Mouse (Mus musculus) kidney, embryonic 15.5 days (tissue): Measurements from ENCODE around the gene Lsm12. TPM values are rescaled to one million over a fixed set of nuclear protein-coding genes. Genes with fewer than 3 reads are reported as not detected.
A peak's percentile ranks its signal among the peaks of the same experiment; 100 is the strongest.

Source experiments
- ATAC-seq: fragments of 200-750 bp; cut with Nextera tagmentation; replicated peaks from 2 replicates; pipeline ENCODE4 v1.8.0; 2017; ENCODE audit warnings: moderate TSS enrichment; ENCODE audit not compliant: low FRiP score
- H3K27ac ChIP-seq: fragments of 300-500 bp; sonication (generic); 2 replicates; pipeline ENCODE4 v1.5.1; 2015; ENCODE audit warnings: mild to moderate bottlenecking, inconsistent platforms
- H3K27me3 ChIP-seq: fragments of 300-500 bp; sonication (generic); 2 replicates; pipeline ENCODE4 v1.6.1; 2015; ENCODE audit warnings: inconsistent platforms
- H3K36me3 ChIP-seq: fragments of 300-500 bp; sonication (generic); 2 replicates; pipeline ENCODE4 v1.6.1; 2015; ENCODE audit warnings: inconsistent platforms
- H3K4me1 ChIP-seq: fragments of 300-500 bp; sonication (generic); 2 replicates; pipeline ENCODE4 v1.6.1; 2015; ENCODE audit warnings: inconsistent platforms
- H3K4me2 ChIP-seq: fragments of 300-500 bp; sonication (generic); 2 replicates; pipeline ENCODE4 v1.6.1; 2015; ENCODE audit warnings: moderate library complexity, mild to moderate bottlenecking, inconsistent platforms
- H3K4me3 ChIP-seq: fragments of 300-500 bp; sonication (generic); replicated peaks from 2 replicates; pipeline ENCODE4 v1.5.1; 2015; ENCODE audit warnings: mild to moderate bottlenecking, inconsistent platforms
- H3K9ac ChIP-seq: fragments of 300-500 bp; sonication (generic); 2 replicates; pipeline ENCODE4 v1.6.1; 2015; ENCODE audit warnings: mild to moderate bottlenecking, inconsistent platforms
- H3K9me3 ChIP-seq: fragments of 300-500 bp; sonication (generic); replicated peaks from 2 replicates; pipeline ENCODE4 v1.6.1; 2016; ENCODE audit warnings: inconsistent platforms
- WGBS: fragments of 180-500 bp; shearing (Covaris S2); methylation state at CpG from one replicate; pipeline ENCODE4 v1.1.7; 2015; ENCODE audit warnings: mixed read lengths; 5-methylcytosine and 5-hydroxymethylcytosine counted together
- polyA plus RNA-seq: library from polyadenylated mRNA; unstranded; fragments of >200 nt; fragmentation: Nextera tagmentation; extraction: Ambion mirVana; gene quantifications from 2 replicates; pipeline ENCODE4 v1.2.1, GENCODE M21; 2015

The Lsm12 gene
- polyA plus RNA-seq, 1 experiment from 2014 or later = 122 TPM

DNA sequence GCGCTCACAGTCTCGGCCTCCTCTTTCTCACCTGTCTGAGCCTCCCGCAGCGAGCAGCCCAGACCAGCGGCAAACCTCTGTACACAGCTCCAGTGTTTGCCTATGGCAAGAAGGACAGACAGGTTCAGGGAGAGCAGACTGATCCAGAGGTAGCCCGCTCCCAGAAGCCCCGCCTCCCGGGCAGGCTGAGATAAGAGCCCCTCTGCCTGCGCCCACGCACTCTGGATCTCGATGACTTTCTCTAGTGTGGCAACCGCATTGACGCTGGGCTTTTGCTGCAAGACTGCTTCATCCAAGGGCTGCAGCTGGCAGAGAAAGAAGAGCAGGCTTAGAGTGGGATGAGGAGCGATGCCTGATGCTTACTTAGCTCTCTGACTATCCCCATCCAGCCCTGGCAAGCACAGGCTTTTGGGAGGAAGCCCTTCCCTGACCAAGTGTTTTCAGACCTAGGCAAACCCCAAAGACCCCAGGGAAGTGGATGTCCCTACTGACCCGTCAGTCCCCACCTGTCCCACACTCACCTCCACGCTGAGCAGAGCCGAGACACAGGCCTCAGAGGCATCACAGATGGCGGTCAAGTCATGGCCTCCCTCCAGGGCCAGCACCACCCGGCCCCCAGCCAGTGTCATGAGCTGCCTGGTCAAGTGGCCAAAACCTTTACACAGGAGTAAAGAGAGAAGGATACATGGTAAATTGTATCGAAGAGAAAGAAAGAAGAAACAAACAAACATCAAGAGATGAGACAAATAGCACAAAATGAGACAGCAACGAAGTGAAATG, 11.1 kb upstream of the Lsm12 start:
- Histone ChIP-seq H3K4me3 (no peak overlapping the region), H3K4me2 (no peak overlapping the region), H3K27me3 (no peaks in the 10 kb centered on the region), H3K4me1 (peaks cover 18% of the 10 kb centered on the region), H3K9ac (no peak overlapping the region), H3K9me3 (no peaks in the 10 kb centered on the region), H3K36me3 (peaks cover 94% of the 10 kb centered on the region), H3K27ac (no peak overlapping the region)
- 83% methylated on average over 21 of the region's 21 CpGs for WGBS
- ATAC-seq = no peak

DNA sequence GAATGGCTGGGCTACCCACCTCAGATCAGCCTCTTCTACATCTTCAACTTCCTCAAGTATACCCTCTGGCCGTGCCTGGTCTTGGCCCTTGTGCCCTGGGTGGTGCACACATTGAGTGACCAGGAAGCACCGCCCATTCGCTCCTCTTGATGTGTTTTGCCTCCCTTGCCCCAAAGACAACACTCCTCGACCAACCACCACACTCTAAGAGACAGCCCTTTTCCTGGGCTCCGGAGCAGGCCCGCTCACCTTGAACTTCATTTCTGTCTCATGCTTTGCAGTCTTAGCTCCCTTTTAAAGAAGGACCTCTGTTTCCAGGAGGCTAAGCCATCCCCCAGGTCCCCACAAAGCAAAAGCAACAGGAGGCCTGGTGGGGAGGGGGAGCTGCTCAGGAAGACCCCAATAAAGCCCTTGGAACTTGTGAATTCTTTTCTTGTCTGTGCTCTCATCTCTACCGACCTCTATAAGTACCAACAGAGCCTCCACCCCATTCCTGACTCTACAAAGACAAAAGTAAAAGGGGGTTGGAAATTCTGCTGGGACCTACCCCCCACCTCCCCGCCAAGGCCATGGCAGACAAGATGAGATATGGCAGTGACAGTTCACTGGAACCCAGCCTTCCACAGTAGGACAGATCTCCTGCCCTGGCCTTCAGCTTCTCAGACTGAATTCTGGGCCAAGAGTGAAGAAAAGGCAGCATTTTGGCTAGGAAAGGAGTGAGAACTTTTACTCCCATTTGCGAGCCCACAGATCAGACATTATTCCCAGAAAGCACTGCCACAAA, 8.8 kb upstream of the Lsm12 start:
- Histone ChIP-seq H3K9ac (no peak overlapping the region), H3K36me3 (peaks cover 70% of the 10 kb centered on the region), H3K4me1 (peaks cover 22% of the 10 kb centered on the region), H3K27me3 (no peaks in the 10 kb centered on the region), H3K27ac (no peak overlapping the region), H3K9me3 (no peaks in the 10 kb centered on the region), H3K4me2 (no peak overlapping the region), H3K4me3 (no peak overlapping the region)
- ATAC-seq = no peak
- 76% methylated on average over 9 of the region's 9 CpGs for WGBS

DNA sequence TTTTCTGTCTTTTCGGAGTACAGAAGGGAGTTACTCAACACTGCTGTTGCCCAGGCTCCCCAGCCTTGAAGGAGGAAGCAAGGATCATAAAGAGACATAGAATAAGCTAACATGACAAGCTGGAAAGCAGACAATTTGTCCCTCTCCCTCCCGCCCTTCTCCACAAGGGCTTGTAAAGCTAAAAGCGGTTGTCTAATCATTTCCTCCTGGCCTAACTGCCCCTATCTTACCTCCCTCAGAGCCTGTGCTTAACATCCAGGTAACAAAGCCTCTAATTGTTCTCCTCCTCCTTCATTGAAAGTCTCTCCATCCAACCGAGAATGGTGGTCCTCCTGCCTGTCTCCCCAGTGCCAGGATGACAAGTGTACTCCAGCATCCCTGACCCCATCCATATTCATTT, 5.8 kb upstream of the Lsm12 start:
- Histone ChIP-seq H3K4me3 (peak overlapping the region; percentile 67), H3K9me3 (no peaks in the 10 kb centered on the region), H3K4me1 (peaks cover 26% of the 10 kb centered on the region), H3K36me3 (peaks cover 41% of the 10 kb centered on the region), H3K4me2 (peak overlapping the region; percentile 91), H3K9ac (peak overlapping the region; percentile 71; the same call in 1 of the 2 replicates), H3K27me3 (no peaks in the 10 kb centered on the region), H3K27ac (peak overlapping the region; percentile 1; the same call in 1 of the 2 replicates)
- WGBS = 34% methylated on average over 4 of the region's 4 CpGs
- ATAC-seq = no peak

DNA sequence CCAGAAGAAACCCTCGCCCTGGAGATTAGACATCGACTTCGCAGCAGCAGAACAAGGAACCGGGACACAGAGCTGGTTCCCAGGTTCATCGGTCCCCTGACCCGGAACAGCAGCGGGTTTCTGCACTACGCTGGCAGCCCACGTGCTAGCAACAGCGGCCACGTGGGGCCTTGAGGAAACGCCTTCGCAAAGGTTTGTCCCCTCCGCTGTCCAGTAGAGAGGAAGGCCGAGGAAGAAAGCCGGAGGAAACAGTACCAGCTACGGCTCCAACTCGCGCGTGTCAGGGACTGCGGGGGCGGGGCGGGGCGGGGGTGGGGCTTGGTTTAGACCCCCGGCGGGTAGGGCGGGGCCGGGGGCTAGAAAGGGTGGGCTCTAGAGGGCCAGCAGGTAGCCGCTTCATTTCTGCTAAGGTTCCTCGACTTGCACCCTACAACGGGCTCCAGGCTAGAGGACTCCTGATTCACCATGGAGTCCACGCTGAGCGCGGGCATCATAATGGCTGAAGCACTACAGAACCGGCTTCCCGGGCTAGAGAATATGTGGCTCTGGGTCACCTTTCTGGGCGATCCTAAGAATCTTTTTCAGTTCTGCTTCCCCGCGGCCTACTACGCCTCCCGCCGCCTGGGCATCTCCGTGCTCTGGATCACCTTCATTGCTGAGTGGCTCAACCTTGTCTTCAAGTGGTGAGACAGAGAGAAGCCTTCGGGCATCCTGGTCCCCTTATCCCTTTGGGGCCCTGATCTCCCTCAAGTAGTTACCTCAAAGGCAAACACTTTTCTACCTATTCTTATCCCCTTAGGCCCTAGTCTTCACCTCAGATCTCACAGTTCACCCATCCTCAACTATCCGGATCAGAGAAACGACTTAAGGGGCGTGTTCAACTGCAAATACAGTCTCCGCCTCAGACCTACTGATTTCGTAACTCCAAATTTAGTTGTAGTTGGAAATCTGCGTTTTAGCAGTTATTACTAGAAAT, 4.7 kb upstream of the Lsm12 start, which contains the start of gene G6pc3:
G6pc3 (plus strand) TSS at position 160 of the 976 bp plus-strand sequence.
- Histone ChIP-seq H3K27me3 (no peaks in the 10 kb centered on the region), H3K4me1 (peaks cover 30% of the 10 kb centered on the region), H3K4me2 (peak within 1 kb of the TSS; percentile 91), H3K9ac (peak within 1 kb of the TSS; percentile 71), H3K4me3 (peak within 1 kb of the TSS; percentile 67), H3K36me3 (peaks cover 30% of the 10 kb centered on the region), H3K9me3 (no peaks in the 10 kb centered on the region), H3K27ac (peak within 1 kb of the TSS; percentile 82)
- 1% methylated on average over 50 of the region's 50 CpGs for WGBS
- ATAC-seq = peak; percentile 88

DNA sequence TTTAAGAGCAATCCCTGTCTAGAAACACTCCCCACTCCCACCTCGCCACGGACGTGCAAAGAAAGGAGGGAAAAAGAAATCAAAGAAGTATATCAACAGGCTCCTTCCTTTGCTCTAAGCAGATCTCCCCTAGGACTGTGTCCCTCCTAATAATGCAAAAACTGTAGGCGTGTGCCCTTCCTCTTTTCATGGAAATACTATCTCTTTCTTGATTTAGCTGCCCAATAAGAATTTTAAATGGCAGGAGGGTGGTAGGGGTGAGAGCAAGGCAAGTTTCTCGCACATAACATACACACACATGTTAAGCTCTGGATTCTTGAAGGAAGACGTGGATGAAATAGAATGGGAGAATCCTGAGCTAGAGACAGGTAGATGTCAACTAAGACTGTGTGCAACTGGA, 3.9 kb upstream of the Lsm12 start:
- H3K4me1 ChIP-seq = peaks cover 35% of the 10 kb centered on the region
- no peaks in the 10 kb centered on the region for H3K9me3 ChIP-seq
- ATAC-seq = peak; percentile 2; the same call in 1 of the 2 replicates
- H3K27me3 ChIP-seq = no peaks in the 10 kb centered on the region
- H3K36me3 ChIP-seq = peaks cover 22% of the 10 kb centered on the region
- peak overlapping the region; percentile 91 for H3K4me2 ChIP-seq
- H3K27ac ChIP-seq = peak overlapping the region; percentile 82
- WGBS = 62% methylated on average over 6 of the region's 6 CpGs
- peak overlapping the region; percentile 67 for H3K4me3 ChIP-seq
- H3K9ac ChIP-seq = peak overlapping the region; percentile 71; the same call in 1 of the 2 replicates

DNA sequence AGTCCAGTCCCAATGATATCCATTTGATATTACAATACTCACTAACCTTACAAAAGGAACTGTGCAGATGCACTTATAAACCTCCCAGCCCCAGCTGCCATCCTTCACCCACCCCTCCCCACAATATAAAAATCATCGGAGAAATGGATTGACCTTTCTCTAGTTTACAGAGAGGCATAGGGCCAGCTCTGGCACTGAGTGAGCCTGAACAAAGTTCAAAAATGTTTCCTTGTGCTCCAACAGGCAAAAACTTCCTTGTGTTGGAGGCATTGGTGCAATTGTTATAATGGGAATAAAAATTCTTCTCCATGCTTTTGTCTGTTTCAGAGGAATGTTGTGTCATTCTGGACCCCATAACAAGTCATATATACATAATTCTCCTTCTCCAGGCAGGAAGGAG, 1.1 kb upstream of the Lsm12 start:
- H3K4me1 ChIP-seq = peaks cover 43% of the 10 kb centered on the region
- H3K4me2 ChIP-seq = 0 out of 2 replicates have a peak overlapping the region, but pooled peaks have one; percentile 68
- peaks cover 16% of the 10 kb centered on the region for H3K36me3 ChIP-seq
- H3K9ac ChIP-seq = no peak overlapping the region
- WGBS = 75% methylated on average over 1 of the region's 1 CpGs
- no peak overlapping the region for H3K4me3 ChIP-seq
- H3K9me3 ChIP-seq = no peaks in the 10 kb centered on the region
- no peak for ATAC-seq
- no peak overlapping the region for H3K27ac ChIP-seq
- no peaks in the 10 kb centered on the region for H3K27me3 ChIP-seq

DNA sequence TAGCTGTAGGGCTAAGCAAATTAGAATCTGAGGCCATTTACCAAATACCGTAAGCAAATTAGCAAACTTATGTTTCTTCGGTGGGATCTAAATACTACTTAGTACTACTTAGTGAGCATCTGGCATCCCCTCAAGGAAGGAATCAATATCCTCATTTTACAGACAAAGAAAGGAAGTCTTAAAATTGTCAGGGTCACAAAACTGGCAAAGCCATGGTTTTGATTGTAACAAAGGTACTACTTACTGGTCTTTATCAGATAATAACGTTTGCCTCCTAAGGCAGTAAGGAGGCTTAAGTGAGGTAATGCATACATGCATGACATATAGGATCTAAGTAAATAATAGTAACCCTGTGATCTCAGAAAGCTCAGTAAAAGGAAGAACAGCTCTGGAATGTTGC, 581 bp upstream of the Lsm12 start:
- no peaks in the 10 kb centered on the region for H3K27me3 ChIP-seq

DNA sequence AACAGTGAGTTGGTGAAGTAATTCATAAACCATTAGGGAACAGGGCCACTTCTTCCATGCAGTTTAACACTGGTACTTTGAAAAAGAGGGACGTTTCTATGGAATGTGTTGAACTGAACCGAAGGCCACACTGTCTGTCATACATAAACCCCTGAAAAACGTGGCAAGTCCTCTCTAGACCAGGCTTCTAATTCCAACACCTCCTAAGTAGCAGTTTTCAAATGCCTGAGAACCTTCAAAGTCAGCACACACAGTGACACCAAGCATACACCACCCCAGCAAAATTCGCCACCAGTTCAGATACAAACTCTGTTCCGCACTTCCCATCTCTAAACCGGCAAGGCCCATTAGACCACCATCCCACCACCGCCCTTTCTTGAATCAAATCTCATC, 847 bp downstream of the Lsm12 start:
- H3K4me2 ChIP-seq = peak overlapping the region; percentile 68
- peaks cover 31% of the 10 kb centered on the region for H3K36me3 ChIP-seq
- peaks cover 33% of the 10 kb centered on the region for H3K4me1 ChIP-seq
- peak overlapping the region; percentile 92 for H3K4me3 ChIP-seq
- H3K9me3 ChIP-seq = no peaks in the 10 kb centered on the region
- ATAC-seq = no peak
- WGBS = 4% methylated on average over 7 of the region's 7 CpGs
- H3K9ac ChIP-seq = peak overlapping the region; percentile 96
- no peaks in the 10 kb centered on the region for H3K27me3 ChIP-seq
- H3K27ac ChIP-seq = peak overlapping the region; percentile 95

More for the DNA sequence above, 581 bp upstream of the Lsm12 start:
- Histone ChIP-seq H3K4me2 (peak overlapping the region; percentile 68), H3K4me1 (peaks cover 37% of the 10 kb centered on the region), H3K9me3 (no peaks in the 10 kb centered on the region), H3K27ac (peak overlapping the region; percentile 95), H3K9ac (peak overlapping the region; percentile 96), H3K36me3 (peaks cover 21% of the 10 kb centered on the region), H3K4me3 (peak overlapping the region; percentile 92)
- ATAC-seq = no peak
- 49% methylated on average over 3 of the region's 3 CpGs for WGBS

DNA sequence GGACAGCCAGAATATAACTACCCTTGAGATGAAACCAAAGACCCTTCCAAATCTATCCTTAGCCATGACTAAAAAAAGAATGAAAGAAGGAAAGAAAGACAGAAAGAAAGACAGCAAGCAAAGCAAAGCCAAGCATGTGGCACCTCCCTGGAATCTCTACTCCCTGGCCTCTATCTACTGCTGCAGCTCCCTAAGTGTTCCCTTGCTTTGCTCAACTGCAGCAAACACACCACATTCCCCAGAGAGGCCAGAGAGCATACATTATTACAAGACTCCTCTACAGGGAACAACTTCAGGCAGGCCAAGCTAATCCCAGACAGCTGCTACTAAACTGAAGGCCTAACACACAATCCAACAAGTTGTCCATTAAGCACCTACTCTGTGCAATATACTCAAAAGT, 5.3 kb downstream of the Lsm12 start:
- Histone ChIP-seq H3K9me3 (no peaks in the 10 kb centered on the region), H3K4me2 (no peak overlapping the region), H3K27ac (peak overlapping the region; percentile 63; the same call in 1 of the 2 replicates), H3K27me3 (no peaks in the 10 kb centered on the region), H3K9ac (no peak overlapping the region), H3K4me3 (no peak overlapping the region), H3K4me1 (peaks cover 28% of the 10 kb centered on the region), H3K36me3 (peaks cover 67% of the 10 kb centered on the region)
- no peak for ATAC-seq

DNA sequence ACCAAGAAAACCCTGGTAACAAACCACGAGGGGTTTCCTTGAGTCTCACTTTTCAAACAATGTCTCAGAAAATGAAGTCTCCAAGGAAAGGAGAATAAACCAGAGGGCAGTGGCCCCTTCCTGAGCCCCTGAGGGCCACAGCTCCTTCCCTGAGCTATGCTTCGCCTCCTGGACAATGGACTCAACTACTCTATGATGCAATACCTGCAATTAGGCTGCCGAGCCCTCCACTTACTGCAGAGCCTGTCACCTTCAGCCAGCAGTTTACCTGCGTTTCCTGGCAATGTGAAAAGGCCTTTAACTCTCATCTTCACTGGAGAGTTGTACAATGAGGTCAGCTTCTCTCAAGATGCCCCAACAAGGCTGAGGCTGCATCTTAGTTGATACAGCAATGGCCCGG, 16.4 kb downstream of the Lsm12 start:
- Histone ChIP-seq H3K4me2 (no peak overlapping the region), H3K27me3 (no peaks in the 10 kb centered on the region), H3K36me3 (peaks cover 83% of the 10 kb centered on the region), H3K9ac (no peak overlapping the region), H3K27ac (no peak overlapping the region), H3K9me3 (no peaks in the 10 kb centered on the region), H3K4me1 (peaks cover 6% of the 10 kb centered on the region; the same call in 1 of the 2 replicates), H3K4me3 (no peak overlapping the region)
- WGBS = 87% methylated on average over 5 of the region's 5 CpGs
- no peak for ATAC-seq

DNA sequence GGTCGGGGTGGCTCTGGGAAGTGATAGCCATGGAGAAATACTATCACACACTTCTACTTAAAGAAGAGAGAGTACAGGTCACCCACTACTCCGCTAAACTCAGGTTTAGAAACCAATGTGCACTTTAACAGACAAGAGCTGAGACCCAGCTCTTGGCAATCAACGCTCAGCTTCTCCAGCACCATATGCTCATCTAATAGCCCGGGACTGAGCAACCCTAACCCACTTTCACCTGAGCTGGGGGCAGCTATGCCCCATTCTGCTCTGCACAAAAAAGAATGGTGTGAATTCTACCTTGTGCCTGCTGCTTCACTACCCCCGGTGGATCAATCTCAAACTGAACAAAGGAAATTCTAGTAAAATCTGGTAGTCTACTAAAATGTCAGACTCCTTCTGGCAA, 17.6 kb downstream of the Lsm12 start:
- no peaks in the 10 kb centered on the region for H3K27me3 ChIP-seq
- peaks cover 86% of the 10 kb centered on the region for H3K36me3 ChIP-seq
- no peak overlapping the region for H3K9ac ChIP-seq
- no peak overlapping the region for H3K4me3 ChIP-seq
- ATAC-seq = no peak
- WGBS = 79% methylated on average over 5 of the region's 5 CpGs
- H3K9me3 ChIP-seq = no peaks in the 10 kb centered on the region
- H3K27ac ChIP-seq = no peak overlapping the region
- H3K4me2 ChIP-seq = no peak overlapping the region
- peaks cover 6% of the 10 kb centered on the region; the same call in 1 of the 2 replicates for H3K4me1 ChIP-seq
